Mouse (Mus musculus) forebrain, embryonic 15.5 days (tissue): ENCODE measurements at regions not wholly inside any gene's neighbourhood (a gene's known extent, or its start where the extent isn't known, plus 50 kb on each side); places are given as distances from the start of the nearest gene placed in this dataset.
A peak's percentile ranks its signal among the peaks of the same experiment; 100 is the strongest.

Source experiments
- ATAC-seq: fragments of 200-750 bp; cut with Nextera tagmentation; replicated peaks from 2 replicates; pipeline ENCODE4 v1.8.0; 2017; ENCODE audit warnings: mild to moderate bottlenecking, moderate TSS enrichment, moderate library complexity
- H3K27ac ChIP-seq: fragments of 300-500 bp; sonication (generic); replicated peaks from 2 replicates; pipeline ENCODE4 v1.5.1; 2015; ENCODE audit warnings: mild to moderate bottlenecking, inconsistent platforms
- H3K27me3 ChIP-seq: fragments of 300-500 bp; sonication (generic); 2 replicates; pipeline ENCODE4 v1.6.1; 2015; ENCODE audit warnings: inconsistent platforms
- H3K36me3 ChIP-seq: fragments of 300-500 bp; sonication (generic); 2 replicates; pipeline ENCODE4 v1.6.1; 2015; ENCODE audit warnings: mild to moderate bottlenecking, inconsistent platforms
- H3K4me1 ChIP-seq: fragments of 300-500 bp; sonication (generic); 2 replicates; pipeline ENCODE4 v1.6.1; 2015; ENCODE audit warnings: inconsistent platforms
- H3K4me2 ChIP-seq: fragments of 300-500 bp; sonication (generic); replicated peaks from 2 replicates; pipeline ENCODE4 v1.6.1; 2015; ENCODE audit warnings: mild to moderate bottlenecking, inconsistent platforms
- H3K4me3 ChIP-seq: fragments of 300-500 bp; sonication (generic); 2 replicates; pipeline ENCODE4 v1.5.1; 2015; ENCODE audit warnings: mild to moderate bottlenecking, inconsistent platforms
- H3K9ac ChIP-seq: fragments of 300-500 bp; sonication (generic); replicated peaks from 2 replicates; pipeline ENCODE4 v1.6.1; 2015; ENCODE audit warnings: mild to moderate bottlenecking, inconsistent platforms
- H3K9me3 ChIP-seq: fragments of 300-500 bp; sonication (generic); 2 replicates; pipeline ENCODE4 v1.6.1; 2016; ENCODE audit warnings: inconsistent platforms
- WGBS: fragments of 180-500 bp; shearing (Covaris S2); methylation state at CpG from one replicate; pipeline ENCODE4 v1.1.7; 2015; ENCODE audit warnings: mixed read lengths; 5-methylcytosine and 5-hydroxymethylcytosine counted together

DNA sequence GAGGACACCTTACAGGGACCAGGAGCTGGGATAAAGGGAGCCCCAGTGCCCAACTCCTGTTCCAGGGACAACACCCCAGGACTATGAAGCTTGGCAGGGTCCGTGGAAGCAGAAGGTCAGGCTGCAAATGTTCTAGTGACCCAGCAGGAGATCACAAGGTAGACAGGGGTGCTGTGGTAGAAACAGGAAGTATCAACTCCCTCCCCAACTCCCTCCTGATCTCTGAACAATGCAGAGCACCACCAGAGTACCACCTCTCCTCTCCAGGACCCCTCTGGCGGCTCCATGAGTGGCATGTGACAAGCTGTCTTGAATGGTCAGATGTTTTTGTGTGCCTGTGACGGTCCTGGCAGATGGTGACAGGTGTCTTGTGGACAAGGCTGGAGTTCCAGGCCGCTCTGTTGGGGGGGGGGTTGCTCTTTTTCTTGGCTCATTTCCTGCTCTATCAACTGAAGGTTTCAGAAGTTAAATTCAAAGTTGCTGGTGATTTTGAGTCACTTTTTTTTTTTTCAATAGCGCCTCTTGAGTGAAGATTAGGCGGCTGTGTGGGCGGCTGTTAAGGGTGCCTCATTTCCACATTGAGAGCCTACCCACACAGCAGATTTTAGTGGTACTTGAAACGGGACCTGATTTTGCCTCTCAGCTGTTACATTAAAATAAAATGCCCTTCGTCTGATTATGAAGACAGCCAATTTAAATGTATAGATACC lies 73.1 kb upstream of the 2410004P03Rik start:
- Histone ChIP-seq H3K36me3 (no peaks in the 10 kb centered on the region), H3K9ac (no peak overlapping the region), H3K4me2 (no peak overlapping the region), H3K27ac (no peak overlapping the region), H3K9me3 (no peaks in the 10 kb centered on the region), H3K4me1 (peaks cover 5% of the 10 kb centered on the region), H3K4me3 (no peak overlapping the region), H3K27me3 (no peaks in the 10 kb centered on the region)
- WGBS: 68% methylated on average over 9 of the region's 9 CpGs
- ATAC-seq: no peak

DNA sequence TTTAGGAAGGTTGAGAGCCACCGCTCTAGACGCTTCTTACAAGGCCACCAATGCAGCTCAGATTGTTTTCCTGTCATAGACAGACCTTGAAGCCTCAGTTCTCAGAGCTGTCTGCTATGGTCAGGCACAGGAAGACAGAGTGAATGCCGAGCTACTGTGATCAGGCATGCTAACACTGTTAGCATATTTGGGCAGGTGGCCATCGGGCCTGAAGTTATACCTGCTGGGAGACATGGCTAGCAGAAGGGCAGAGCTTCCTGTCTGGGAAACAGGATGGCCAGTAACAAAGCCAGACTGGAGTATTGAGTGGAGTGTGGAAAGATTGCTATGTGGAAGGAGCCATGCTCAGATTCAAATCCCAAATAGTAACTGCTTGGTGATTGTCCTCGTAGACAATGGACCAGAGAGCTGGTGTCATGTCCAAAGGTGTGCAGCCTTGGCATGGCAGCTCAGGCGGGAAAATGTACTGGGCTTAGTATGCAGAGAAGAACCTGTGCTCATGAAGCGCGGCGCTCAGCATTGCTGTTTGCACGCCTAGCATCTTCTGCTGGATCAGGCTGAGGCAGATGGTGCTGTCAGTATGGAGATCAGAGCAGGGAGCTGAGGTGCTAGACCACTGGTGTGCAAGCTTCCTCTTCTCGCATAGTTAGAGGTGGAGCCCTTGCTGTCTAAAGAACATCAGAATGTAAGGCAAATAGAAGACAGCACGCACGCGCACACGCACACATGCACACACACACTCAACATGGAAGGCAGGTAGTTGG lies 60.3 kb upstream of the 2410004P03Rik start:
- Histone ChIP-seq H3K4me2 (no peak overlapping the region), H3K27ac (no peak overlapping the region), H3K9me3 (no peaks in the 10 kb centered on the region), H3K4me1 (peaks cover 15% of the 10 kb centered on the region), H3K4me3 (no peak overlapping the region), H3K9ac (no peak overlapping the region), H3K36me3 (no peaks in the 10 kb centered on the region), H3K27me3 (no peaks in the 10 kb centered on the region)
- ATAC-seq: no peak
- WGBS: 85% methylated on average over 15 of the region's 15 CpGs

DNA sequence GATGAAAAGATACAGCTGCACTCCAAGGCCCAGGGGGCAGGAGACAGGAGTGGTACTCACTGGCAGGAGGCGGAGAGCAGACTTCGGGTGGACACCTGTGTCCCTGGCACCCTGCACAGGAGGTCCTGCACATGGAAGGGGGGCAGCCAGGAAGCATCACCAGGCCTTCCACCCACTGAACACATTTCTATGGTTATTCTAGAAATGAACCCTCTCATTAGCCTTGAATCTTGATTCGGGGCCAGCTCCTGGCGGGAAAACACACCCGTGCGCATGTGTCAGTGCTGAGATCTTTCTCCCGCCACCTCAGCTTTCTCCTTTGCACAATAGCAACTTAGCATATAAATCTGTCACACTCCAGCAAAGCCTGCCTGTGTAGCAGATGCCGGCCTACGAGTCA lies 58.3 kb upstream of the 2410004P03Rik start:
- no peaks in the 10 kb centered on the region for H3K36me3 ChIP-seq
- no peak overlapping the region for H3K4me2 ChIP-seq
- H3K9me3 ChIP-seq: no peaks in the 10 kb centered on the region
- H3K9ac ChIP-seq: no peak overlapping the region
- peaks cover 15% of the 10 kb centered on the region for H3K4me1 ChIP-seq
- H3K27me3 ChIP-seq: no peaks in the 10 kb centered on the region
- ATAC-seq: peak; percentile 83
- peak overlapping the region; percentile 67 for H3K27ac ChIP-seq
- WGBS: 9% methylated on average over 9 of the region's 9 CpGs
- H3K4me3 ChIP-seq: no peak overlapping the region

DNA sequence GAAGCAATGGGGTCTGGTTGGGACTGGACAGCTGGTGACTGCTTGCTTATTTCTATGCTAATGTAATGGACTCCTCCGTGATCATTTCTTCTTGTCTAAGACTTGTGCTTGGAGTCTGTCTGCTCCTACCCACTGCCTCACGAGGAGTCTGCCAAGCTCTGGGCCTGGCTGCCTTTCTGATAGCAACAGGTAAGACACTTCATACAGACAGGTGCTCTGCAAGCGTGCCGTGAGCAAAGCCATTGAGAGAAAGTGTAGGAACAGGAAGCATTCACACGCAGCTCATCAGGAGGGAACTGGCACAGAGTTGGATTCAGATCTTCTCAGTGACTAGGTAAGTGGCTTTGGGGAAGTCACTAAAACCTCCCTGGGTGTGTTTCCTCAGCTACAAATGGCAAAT lies 57.6 kb upstream of the 2410004P03Rik start:
- no peaks in the 10 kb centered on the region for H3K36me3 ChIP-seq
- H3K4me3 ChIP-seq: no peak overlapping the region
- H3K9ac ChIP-seq: no peak overlapping the region
- no peak overlapping the region for H3K4me2 ChIP-seq
- ATAC-seq: no peak
- no peaks in the 10 kb centered on the region for H3K9me3 ChIP-seq
- 67% methylated on average over 5 of the region's 5 CpGs for WGBS
- 0 out of 2 replicates have a peak overlapping the region, but pooled peaks have one; percentile 67 for H3K27ac ChIP-seq
- H3K4me1 ChIP-seq: peaks cover 15% of the 10 kb centered on the region
- no peaks in the 10 kb centered on the region for H3K27me3 ChIP-seq

DNA sequence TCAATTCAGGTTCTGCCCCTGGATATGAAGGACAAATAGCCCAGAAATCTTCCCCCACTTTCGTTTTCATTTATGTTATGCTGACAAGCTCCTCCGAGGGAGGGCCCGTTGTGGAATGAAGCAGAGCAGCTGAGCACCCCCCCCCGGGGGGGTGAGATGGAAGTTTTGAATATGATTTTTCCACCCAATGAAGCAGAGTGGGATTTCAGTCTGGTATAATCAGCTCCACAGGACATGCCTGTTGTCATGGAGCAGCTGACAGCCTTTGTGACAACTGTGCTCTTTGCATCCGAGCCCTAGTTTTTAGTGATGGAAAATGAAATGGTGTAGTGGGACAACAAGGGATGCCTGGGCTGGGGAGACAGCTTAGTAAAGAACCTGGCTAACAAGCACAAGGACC lies 52.4 kb upstream of the 2410004P03Rik start:
- Histone ChIP-seq H3K4me2 (no peak overlapping the region), H3K9me3 (no peaks in the 10 kb centered on the region), H3K27ac (peak overlapping the region; percentile 37; the same call in 1 of the 2 replicates), H3K4me1 (peaks cover 24% of the 10 kb centered on the region), H3K36me3 (no peaks in the 10 kb centered on the region), H3K27me3 (no peaks in the 10 kb centered on the region), H3K4me3 (no peak overlapping the region), H3K9ac (no peak overlapping the region)
- ATAC-seq: 0 out of 2 replicates have a peak, but pooled peaks have one; percentile 26
- WGBS: 58% methylated on average over 5 of the region's 5 CpGs
